Mouse (Mus musculus): Measurements from ENCODE around the gene Cep83.

Cep83 gene

GRCm38 (mm10) chr10:94827890-94828733 is 139.7 kb downstream of the Cep83 start:
- DNase-seq: peak; percentile 68 to 71

- DNase-seq: no peak
Measured at GRCm38 (mm10) chr10:94828734-94829230, 140.3 kb downstream of the Cep83 start.

- peak; percentile 84 to 88 for DNase-seq
Measured at GRCm38 (mm10) chr10:94829407-94829806, 141.0 kb downstream of the Cep83 start.

- no peak for DNase-seq
Measured at GRCm38 (mm10) chr10:94835874-94836273, 147.4 kb downstream of the Cep83 start.
